Mouse (Mus musculus): Measurements from ENCODE around the gene Gm21858.
"Not testable (repeated sequence)": the region's sequence is repeated elsewhere in the genome, so short reads cannot be mapped to it uniquely, and the experiment has no call there.

Gm21858 gene

GRCm38 (mm10) chrY:55731456-55731855 lies at the start of gene Gm21858:
Gene Gm21858 (plus strand): TSS chrY:55731756.
- CTCF ChIA-PET = not testable (repeated sequence)
